Mouse (Mus musculus) MEL (cell line): ENCODE results near the gene Rps6kb2. TPM values are rescaled to one million over a fixed set of nuclear protein-coding genes. Genes with fewer than 3 reads are reported as not detected.

Experiments used
- DNase-seq: peaks from one replicate; pipeline ENCODE4 v3.0.0; 2011; ENCODE audit warnings: low read depth, low spot score
- H3K27ac ChIP-seq: 2 replicates; pipeline ENCODE4 v1.5.1; 2012; ENCODE audit warnings: low read depth, mild to moderate bottlenecking, control low read depth, low read length, moderate library complexity; ENCODE audit not compliant: control insufficient read depth
- H3K27me3 ChIP-seq, 2 experiments: fragments of 150-350 bp in 1 of 2; sonication (generic) in 1 of 2; 2 replicates each; pipeline ENCODE4 v1.6.1; 2012; ENCODE audit warnings: low read length in 2 of 2, mild to moderate bottlenecking in 2 of 2, improper control_type of control experiment in 1 of 2, moderate library complexity in 1 of 2; ENCODE audit not compliant: insufficient read depth in 2 of 2, control insufficient read depth in 1 of 2
- H3K36me3 ChIP-seq, 2 experiments: 2 replicates each; pipeline ENCODE4 v1.6.1; 2012 to 2014; ENCODE audit warnings: low read length in 2 of 2, improper control_type of control experiment in 1 of 2, inconsistent platforms in 1 of 2, mild to moderate bottlenecking in 1 of 2; ENCODE audit not compliant: insufficient read depth in 2 of 2, control insufficient read depth in 1 of 2
- H3K4me1 ChIP-seq, 2 experiments: fragments of 150-350 bp in 1 of 2; sonication (generic) in 1 of 2; 2 replicates each; pipeline ENCODE4 v1.6.1; 2012; ENCODE audit warnings: low read length in 2 of 2, improper control_type of control experiment in 1 of 2, mild to moderate bottlenecking in 1 of 2; ENCODE audit not compliant: insufficient read depth in 2 of 2, control insufficient read depth in 1 of 2
- H3K4me3 ChIP-seq, 2 experiments: fragments of 150-350 bp in 1 of 2; sonication (generic) in 1 of 2; 2 replicates each; pipeline ENCODE4 v1.5.1; 2012; ENCODE audit warnings: low read depth in 2 of 2, low read length in 2 of 2, mild to moderate bottlenecking in 2 of 2, moderate library complexity in 2 of 2, control low read depth in 1 of 2, improper control_type of control experiment in 1 of 2; ENCODE audit not compliant: control insufficient read depth in 1 of 2, insufficient read depth in 1 of 2
- H3K79me2 ChIP-seq: 2 replicates; pipeline ENCODE4 v1.6.1; 2012; ENCODE audit warnings: mild to moderate bottlenecking, low read length, moderate library complexity; ENCODE audit not compliant: control insufficient read depth, poor library complexity, insufficient read depth
- H3K9ac ChIP-seq: 2 replicates; pipeline ENCODE4 v1.6.1; 2012; ENCODE audit warnings: low read depth, mild to moderate bottlenecking, control low read depth, low read length, moderate library complexity; ENCODE audit not compliant: control insufficient read depth, poor library complexity, severe bottlenecking
- H3K9me3 ChIP-seq: fragments of 150-350 bp; sonication (generic); replicated peaks from 2 replicates; pipeline ENCODE4 v1.6.1; 2012; ENCODE audit warnings: mild to moderate bottlenecking, low read length, improper control_type of control experiment, moderate library complexity; ENCODE audit not compliant: insufficient read depth
- EP300 ChIP-seq, 2 experiments: IDR thresholded peaks; 2 replicates each; pipeline ENCODE4 v1.6.1; 2011; ENCODE audit warnings: improper control_type of control experiment in 2 of 2, low read length in 2 of 2, low read depth in 1 of 2, mild to moderate bottlenecking in 1 of 2
- MEF2A ChIP-seq: IDR thresholded peaks from 2 replicates; pipeline ENCODE4 v1.6.1; 2014; ENCODE audit warnings: low read depth, mild to moderate bottlenecking, inconsistent platforms, low read length, improper control_type of control experiment; ENCODE audit not compliant: poor library complexity, insufficient replicate concordance, severe bottlenecking; ENCODE audit errors: extremely low read depth
- POLR2AphosphoS5 ChIP-seq: IDR thresholded peaks from 2 replicates; pipeline ENCODE4 v1.6.1; 2012; ENCODE audit warnings: low read depth, borderline replicate concordance, mild to moderate bottlenecking, inconsistent platforms, low read length, moderate library complexity, mixed read lengths
- UBTF ChIP-seq: IDR thresholded peaks from 2 replicates; pipeline ENCODE4 v1.6.1; 2012; ENCODE audit warnings: low read depth, mild to moderate bottlenecking, inconsistent platforms, low read length, improper control_type of control experiment, moderate library complexity, borderline replicate concordance; ENCODE audit not compliant: insufficient read depth
- USF1 ChIP-seq: IDR thresholded peaks from 2 replicates; pipeline ENCODE4 v1.6.1; 2014; ENCODE audit warnings: low read depth, mild to moderate bottlenecking, inconsistent platforms, low read length, improper control_type of control experiment, moderate library complexity
- ZNF384 ChIP-seq: IDR thresholded peaks from 2 replicates; pipeline ENCODE4 v1.6.1; 2012; ENCODE audit warnings: low read depth, mild to moderate bottlenecking, inconsistent platforms, low read length, improper control_type of control experiment
- polyA plus RNA-seq, 2 experiments: library from polyadenylated mRNA; stranded (reverse) in 1 of 2; unstranded in 1 of 2; fragments of >175 nt in 1 of 2; fragments of >200 nt in 1 of 2; gene quantifications; 2 replicates each; pipeline versions ENCODE4 v1.2.1 to v1.2.4; 2012; ENCODE audit warnings: low replicate concordance in 2 of 2, low read depth in 1 of 2; ENCODE audit not compliant: insufficient read length in 2 of 2, insufficient read depth in 1 of 2, missing spikeins in 1 of 2
- total RNA-seq: library from RNA; depleted of rRNA; stranded (reverse); fragments of 300-350 nt; gene quantifications from 2 replicates; pipeline ENCODE4 v1.2.3, GENCODE M21; 2012

The Rps6kb2 gene
- total and polyA plus RNA-seq, 3 experiments, result 8.7 to 19.8 TPM; not detected in 1

GRCm38 (mm10) chr19:4147022-4147405 lies 16.1 kb downstream of the Rps6kb2 start:
- Histone ChIP-seq H3K9ac (no peak overlapping the region), H3K4me3 (no peak overlapping the region), H3K27me3 (no peaks in the 10 kb centered on the region), H3K36me3 (peaks cover 0 to 3% of the 10 kb centered on the region in 2 experiments; a peak in 1 of 4 replicates), H3K79me2 (peaks cover 9% of the 10 kb centered on the region), H3K4me1 (peaks cover 5 to 14% of the 10 kb centered on the region in 2 experiments; a peak in 3 of 4 replicates), H3K9me3 (no peaks in the 10 kb centered on the region), H3K27ac (no peak overlapping the region)
- no peak for DNase-seq
- TF ChIP-seq USF1, result no peak
- no peak for TF ChIP-seq EP300 (IDR thresholded peaks at IDR 0.05; ENCODE audit: low read depth in 1 of 2, low read length in 2 of 2)

DNA sequence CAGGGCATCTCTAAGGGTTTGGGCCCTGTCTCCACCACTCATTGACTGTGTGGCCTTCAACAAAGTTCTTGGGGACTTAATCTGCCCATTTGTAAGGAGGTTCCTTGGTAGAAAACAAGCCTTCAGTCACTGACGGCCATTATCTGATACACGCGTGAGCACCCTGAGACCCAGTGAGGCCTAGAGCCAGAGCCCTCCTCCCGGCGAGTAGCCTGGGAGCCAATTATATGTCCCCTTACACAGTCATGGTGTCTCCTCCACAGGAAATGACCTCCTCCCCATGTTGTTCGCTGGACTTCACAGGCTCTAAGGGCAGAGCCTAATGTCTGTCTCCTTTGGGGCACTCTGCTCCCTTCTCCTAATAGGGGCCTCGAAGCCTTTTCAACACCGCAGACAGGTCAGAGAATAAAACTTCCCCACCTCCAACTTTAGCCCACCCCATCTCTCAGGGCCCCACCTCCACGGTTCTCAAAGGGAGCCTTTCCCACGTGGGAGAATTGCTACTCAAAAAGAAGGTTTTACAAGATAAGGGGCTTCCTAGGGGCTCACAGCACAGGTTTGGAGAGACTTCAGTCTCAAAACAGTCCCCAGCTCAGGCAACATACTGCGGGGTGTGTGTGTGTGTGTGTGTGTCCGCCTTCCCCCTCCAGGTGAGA lies 16.7 kb downstream of the Rps6kb2 start:
- Histone ChIP-seq H3K79me2 (peaks cover 9% of the 10 kb centered on the region), H3K4me3 (no peak overlapping the region), H3K4me1 (peaks cover 5 to 14% of the 10 kb centered on the region in 2 experiments; a peak in 3 of 4 replicates), H3K36me3 (peaks cover 0 to 3% of the 10 kb centered on the region in 2 experiments; a peak in 1 of 4 replicates), H3K9ac (no peak overlapping the region), H3K9me3 (no peaks in the 10 kb centered on the region), H3K27me3 (no peaks in the 10 kb centered on the region), H3K27ac (no peak overlapping the region)
- no peak for DNase-seq
- TF ChIP-seq ZNF384 (no peak), UBTF (no peak)

- Histone ChIP-seq H3K4me1 (peaks cover 5 to 14% of the 10 kb centered on the region in 2 experiments; a peak in 3 of 4 replicates), H3K36me3 (peaks cover 0 to 3% of the 10 kb centered on the region in 2 experiments; a peak in 1 of 4 replicates), H3K9me3 (no peaks in the 10 kb centered on the region), H3K9ac (no peak overlapping the region), H3K79me2 (peaks cover 9% of the 10 kb centered on the region), H3K27me3 (no peaks in the 10 kb centered on the region), H3K27ac (no peak overlapping the region), H3K4me3 (no peak overlapping the region)
- DNase-seq, result no peak
- TF ChIP-seq MEF2A, result no peak
- TF ChIP-seq POLR2AphosphoS5, result no peak
These were observed 17.2 kb downstream of the Rps6kb2 start for GRCm38 (mm10) chr19:4145936-4146335.
